Mouse (Mus musculus): ENCODE data around the gene Sypl. TPM values are rescaled to one million over a fixed set of nuclear protein-coding genes. Genes with fewer than 3 reads are reported as not detected.

Sypl gene
- polyA plus RNA-seq, 1 experiment from 2014 or later = 50.7 TPM

DNA sequence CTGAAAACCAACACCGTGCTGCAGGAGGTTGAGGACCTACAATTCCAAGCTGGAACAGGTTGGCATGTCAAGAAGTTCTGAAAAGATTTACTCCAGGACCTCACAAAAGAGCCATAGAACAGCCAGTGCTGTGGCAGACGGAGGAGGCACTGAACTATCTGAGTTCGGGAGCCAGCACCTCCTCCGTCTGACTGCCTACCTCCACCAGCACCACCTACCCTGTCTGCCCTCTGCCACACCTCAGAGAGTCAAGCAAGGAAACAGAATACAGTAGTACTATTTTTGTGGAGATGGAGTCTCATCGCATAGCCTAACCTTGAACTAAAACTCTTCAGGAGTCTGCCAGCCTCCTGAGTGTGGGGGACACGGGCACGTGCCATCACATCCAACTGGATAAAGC, 23.1 kb upstream of the Sypl start:
- DNase-seq (ENCODE audit: low spot score) = no peak
- ATAC-seq (ENCODE audit: low FRiP score) = no peak
- H3K9ac ChIP-seq = no peak overlapping the region
- no peak overlapping the region for H3K4me3 ChIP-seq (replicated peaks; ENCODE audit: low read length)
- no peak overlapping the region for H3K4me2 ChIP-seq (replicated peaks)
- no peaks in the 10 kb centered on the region for H3K36me3 ChIP-seq (replicated peaks; ENCODE audit: control insufficient read depth, insufficient read depth)
- WGBS = 88% methylated on average over 7 of the region's 7 CpGs
- no peak overlapping the region for H3K27ac ChIP-seq
- no peaks in the 10 kb centered on the region for H3K27me3 ChIP-seq (ENCODE audit: control insufficient read depth, insufficient read depth, low read length)
- H3K9me3 ChIP-seq (ENCODE audit: control insufficient read depth, low read length) = no peaks in the 10 kb centered on the region
- peaks cover 11% of the 10 kb centered on the region; the same call in 1 of the 2 replicates for H3K4me1 ChIP-seq (replicated peaks; ENCODE audit: control insufficient read depth, insufficient read depth, low read length)

DNA sequence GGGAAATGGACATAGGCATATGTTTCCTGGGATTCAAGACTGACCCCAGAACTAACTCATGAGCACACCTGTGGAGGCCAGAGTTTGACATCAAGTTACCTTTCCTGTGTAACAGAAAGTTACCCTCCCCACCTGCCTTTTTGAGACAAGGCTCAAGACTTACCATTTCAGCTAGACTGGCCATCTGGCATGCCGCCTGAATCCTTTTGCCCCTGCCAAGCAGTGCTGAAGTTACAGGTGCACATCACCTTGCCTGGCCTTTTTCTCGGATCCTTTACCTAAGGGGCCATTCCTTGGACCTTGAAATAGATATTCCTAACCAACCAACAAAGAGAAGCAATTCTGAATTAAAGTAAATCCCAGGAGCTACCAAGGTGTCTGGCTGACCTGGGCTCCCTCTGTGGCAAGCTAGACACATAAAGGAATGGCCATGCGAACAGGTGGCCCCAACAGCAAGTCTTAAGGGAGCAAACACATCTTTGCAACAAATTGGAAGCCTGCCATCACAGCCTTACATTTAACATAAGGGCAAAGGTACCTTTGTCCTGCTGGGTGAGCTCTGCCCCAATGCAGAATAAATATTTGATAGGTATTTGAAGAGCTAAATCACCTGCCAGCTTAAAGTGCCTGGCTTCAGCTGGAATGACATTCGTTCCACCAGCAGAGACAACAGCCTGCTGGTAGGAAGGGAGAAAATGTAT, 17.3 kb upstream of the Sypl start:
- Histone ChIP-seq H3K4me3 (replicated peaks; ENCODE audit: low read length) (no peak overlapping the region), H3K4me1 (replicated peaks; ENCODE audit: control insufficient read depth, insufficient read depth, low read length) (no peaks in the 10 kb centered on the region), H3K4me2 (replicated peaks) (no peak overlapping the region), H3K9ac (no peak overlapping the region), H3K9me3 (ENCODE audit: control insufficient read depth, low read length) (no peaks in the 10 kb centered on the region), H3K27ac (no peak overlapping the region), H3K36me3 (replicated peaks; ENCODE audit: control insufficient read depth, insufficient read depth) (no peaks in the 10 kb centered on the region), H3K27me3 (ENCODE audit: control insufficient read depth, insufficient read depth, low read length) (no peaks in the 10 kb centered on the region)
- DNase-seq (ENCODE audit: low spot score) (no peak), ATAC-seq (ENCODE audit: low FRiP score) (no peak)
- 79% methylated on average over 4 of the region's 4 CpGs for WGBS

DNA sequence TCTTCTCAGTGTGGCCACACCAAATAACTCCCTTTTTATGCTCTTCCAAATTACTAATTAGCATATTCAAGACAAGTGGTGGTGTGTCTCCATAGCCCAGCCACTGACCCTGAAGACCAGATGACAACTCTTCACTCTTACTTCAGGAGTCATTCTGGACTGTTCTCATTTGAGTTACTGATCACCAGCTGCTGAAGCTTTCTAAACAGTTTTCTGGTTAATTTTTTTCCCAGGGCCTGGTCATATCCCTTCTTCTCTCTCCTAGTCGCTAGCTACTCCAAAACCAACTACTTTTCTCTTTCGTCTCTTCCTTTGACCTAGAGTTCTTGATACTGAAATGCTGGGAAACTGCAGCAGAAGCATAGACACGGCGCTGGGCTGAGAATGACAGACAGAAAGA, 12.6 kb upstream of the Sypl start:
- H3K4me3 ChIP-seq (replicated peaks; ENCODE audit: low read length) = no peak overlapping the region
- DNase-seq (ENCODE audit: low spot score) = no peak
- H3K27me3 ChIP-seq (ENCODE audit: control insufficient read depth, insufficient read depth, low read length) = no peaks in the 10 kb centered on the region
- H3K36me3 ChIP-seq (replicated peaks; ENCODE audit: control insufficient read depth, insufficient read depth) = no peaks in the 10 kb centered on the region
- no peak overlapping the region for H3K4me2 ChIP-seq (replicated peaks)
- no peak for ATAC-seq (ENCODE audit: low FRiP score)
- no peak overlapping the region for H3K9ac ChIP-seq
- no peaks in the 10 kb centered on the region for H3K4me1 ChIP-seq (replicated peaks; ENCODE audit: control insufficient read depth, insufficient read depth, low read length)
- no peak overlapping the region for H3K27ac ChIP-seq
- no peaks in the 10 kb centered on the region for H3K9me3 ChIP-seq (ENCODE audit: control insufficient read depth, low read length)
- WGBS = 92% methylated on average over 4 of the region's 4 CpGs

DNA sequence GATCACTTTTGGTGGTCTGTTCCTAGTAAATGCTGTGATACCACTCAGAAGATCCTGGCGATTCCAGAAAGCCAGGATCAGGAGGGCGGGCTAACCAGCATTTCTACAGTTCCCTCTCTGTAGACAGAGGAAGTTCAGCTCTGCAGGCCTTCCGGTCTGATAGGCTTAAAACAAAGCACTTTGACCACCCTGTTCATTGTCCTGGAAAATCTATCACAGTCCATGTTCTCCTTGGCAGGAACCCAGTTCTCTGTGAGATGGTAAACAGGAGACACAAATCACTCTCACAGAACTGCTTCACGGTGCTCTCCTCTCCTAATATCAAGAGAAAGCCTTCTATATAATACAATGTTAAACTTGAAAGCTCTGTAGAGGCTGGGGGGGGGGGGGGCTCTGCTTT, 10.3 kb upstream of the Sypl start:
- Histone ChIP-seq H3K36me3 (replicated peaks; ENCODE audit: control insufficient read depth, insufficient read depth) (no peaks in the 10 kb centered on the region), H3K9ac (no peak overlapping the region), H3K9me3 (ENCODE audit: control insufficient read depth, low read length) (no peaks in the 10 kb centered on the region), H3K4me2 (replicated peaks) (no peak overlapping the region), H3K4me1 (replicated peaks; ENCODE audit: control insufficient read depth, insufficient read depth, low read length) (no peaks in the 10 kb centered on the region), H3K27ac (no peak overlapping the region; the same call in 1 of the 2 replicates), H3K27me3 (ENCODE audit: control insufficient read depth, insufficient read depth, low read length) (no peaks in the 10 kb centered on the region), H3K4me3 (replicated peaks; ENCODE audit: low read length) (no peak overlapping the region)
- ATAC-seq (ENCODE audit: low FRiP score) (no peak), DNase-seq (ENCODE audit: low spot score) (no peak)
- WGBS = 44% methylated on average over 4 of the region's 4 CpGs

DNA sequence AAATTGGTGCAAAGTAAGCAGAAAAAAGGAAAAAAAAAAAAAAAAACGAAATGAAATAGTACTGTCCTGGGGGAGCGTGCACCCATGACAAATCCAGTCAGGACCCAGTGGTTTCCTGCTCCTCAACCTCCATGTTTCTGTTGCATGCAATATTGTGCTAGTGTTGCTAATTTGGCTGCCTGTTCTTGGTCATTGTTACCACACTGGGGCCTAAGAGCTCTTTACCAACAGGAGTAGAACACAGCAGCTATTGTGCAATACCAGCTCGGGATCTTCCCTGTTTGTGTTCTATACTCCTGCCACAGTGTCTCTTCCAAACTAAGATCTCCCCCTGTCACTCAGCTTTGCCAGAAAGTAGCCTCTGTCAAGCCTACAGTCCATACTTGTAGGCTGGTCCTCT, 9.7 kb upstream of the Sypl start:
- H3K36me3 ChIP-seq (replicated peaks; ENCODE audit: control insufficient read depth, insufficient read depth) = no peaks in the 10 kb centered on the region
- DNase-seq (ENCODE audit: low spot score) (no peak), ATAC-seq (ENCODE audit: low FRiP score) (no peak)
- no peak overlapping the region; the same call in 1 of the 2 replicates for H3K27ac ChIP-seq
- no peaks in the 10 kb centered on the region for H3K4me1 ChIP-seq (replicated peaks; ENCODE audit: control insufficient read depth, insufficient read depth, low read length)
- no peaks in the 10 kb centered on the region for H3K9me3 ChIP-seq (ENCODE audit: control insufficient read depth, low read length)
- WGBS = 67% methylated on average over 3 of the region's 3 CpGs
- H3K4me3 ChIP-seq (replicated peaks; ENCODE audit: low read length) = no peak overlapping the region
- H3K9ac ChIP-seq = no peak overlapping the region
- H3K27me3 ChIP-seq (ENCODE audit: control insufficient read depth, insufficient read depth, low read length) = no peaks in the 10 kb centered on the region
- no peak overlapping the region for H3K4me2 ChIP-seq (replicated peaks)

DNA sequence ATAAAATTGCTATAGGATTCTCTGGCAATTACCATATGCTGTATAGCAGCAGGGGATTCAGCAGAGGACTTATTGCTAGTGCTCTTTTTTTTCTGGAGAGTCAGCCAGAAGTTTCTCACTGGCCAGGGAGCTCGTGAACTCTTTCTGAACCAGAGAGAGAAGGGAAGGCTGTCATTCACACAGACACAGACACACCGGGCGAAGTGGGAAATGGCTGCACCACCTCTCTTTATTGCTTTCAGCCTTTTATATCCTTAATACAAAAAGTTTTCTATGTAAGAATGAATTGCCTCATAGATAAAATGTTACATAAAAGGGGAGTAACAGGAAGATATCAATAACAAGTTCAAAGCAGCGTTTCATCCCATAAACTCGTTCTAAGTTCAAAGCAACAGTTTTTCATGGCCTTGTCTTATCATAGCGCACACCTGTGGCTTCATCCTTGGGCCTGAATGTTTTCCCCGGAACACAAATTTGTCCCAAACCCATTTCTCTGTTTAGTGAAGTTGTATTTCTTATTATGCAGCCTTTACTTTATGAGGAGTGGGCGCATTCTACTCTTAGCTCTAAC, 8.7 kb upstream of the Sypl start:
- ATAC-seq (ENCODE audit: low FRiP score) = no peak
- Histone ChIP-seq H3K27ac (no peak overlapping the region), H3K4me3 (replicated peaks; ENCODE audit: low read length) (no peak overlapping the region), H3K36me3 (replicated peaks; ENCODE audit: control insufficient read depth, insufficient read depth) (no peaks in the 10 kb centered on the region), H3K9me3 (ENCODE audit: control insufficient read depth, low read length) (no peaks in the 10 kb centered on the region), H3K4me1 (replicated peaks; ENCODE audit: control insufficient read depth, insufficient read depth, low read length) (no peaks in the 10 kb centered on the region), H3K4me2 (replicated peaks) (no peak overlapping the region), H3K9ac (no peak overlapping the region), H3K27me3 (ENCODE audit: control insufficient read depth, insufficient read depth, low read length) (no peaks in the 10 kb centered on the region)
- no peak for DNase-seq (ENCODE audit: low spot score)
- WGBS = 78% methylated on average over 8 of the region's 8 CpGs

DNA sequence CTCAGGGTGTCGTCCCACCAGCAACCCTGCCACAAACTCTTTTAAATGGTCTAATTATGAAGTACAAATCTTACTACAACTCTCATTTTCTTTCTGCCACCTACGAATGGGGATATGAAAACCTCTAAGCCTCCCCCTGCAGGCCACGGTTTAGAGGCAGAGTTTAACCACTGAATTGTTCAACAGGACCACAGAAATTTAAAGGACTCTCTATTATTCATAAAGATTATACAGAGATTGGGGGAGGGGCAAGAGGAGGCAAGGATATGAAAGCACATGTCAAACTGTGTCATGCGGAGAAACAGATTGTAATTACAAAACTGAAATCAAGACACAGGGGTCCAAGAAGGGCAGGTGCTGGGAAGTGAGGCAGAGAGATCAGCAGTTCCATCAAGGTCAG, 7.3 kb upstream of the Sypl start:
- H3K4me3 ChIP-seq (replicated peaks; ENCODE audit: low read length) = no peak overlapping the region
- no peak overlapping the region for H3K4me2 ChIP-seq (replicated peaks)
- no peak overlapping the region for H3K9ac ChIP-seq
- 73% methylated on average over 4 of the region's 4 CpGs for WGBS
- no peaks in the 10 kb centered on the region for H3K4me1 ChIP-seq (replicated peaks; ENCODE audit: control insufficient read depth, insufficient read depth, low read length)
- H3K36me3 ChIP-seq (replicated peaks; ENCODE audit: control insufficient read depth, insufficient read depth) = no peaks in the 10 kb centered on the region
- no peak for DNase-seq (ENCODE audit: low spot score)
- ATAC-seq (ENCODE audit: low FRiP score) = no peak
- H3K27me3 ChIP-seq (ENCODE audit: control insufficient read depth, insufficient read depth, low read length) = no peaks in the 10 kb centered on the region
- H3K9me3 ChIP-seq (ENCODE audit: control insufficient read depth, low read length) = no peaks in the 10 kb centered on the region
- no peak overlapping the region for H3K27ac ChIP-seq

DNA sequence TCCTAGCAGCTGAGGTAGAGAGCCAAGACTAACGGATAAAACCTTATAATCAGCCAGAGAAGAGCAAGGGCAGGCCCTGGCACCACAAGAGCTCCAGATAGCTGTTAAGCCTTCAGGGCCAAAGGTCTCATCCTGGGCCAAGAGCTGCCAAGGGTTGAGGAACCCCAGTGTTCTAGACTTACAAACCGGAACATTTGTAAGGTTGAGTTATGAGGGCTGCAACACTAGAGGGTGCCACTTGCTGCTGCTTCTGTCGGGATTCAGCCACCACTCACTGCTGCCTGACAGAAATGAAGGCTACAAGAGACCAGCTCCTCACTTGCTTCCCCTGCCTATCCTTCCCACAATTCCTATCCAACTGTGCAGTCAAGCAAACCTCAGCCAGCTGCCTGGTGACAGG, 1.3 kb upstream of the Sypl start:
- H3K9me3 ChIP-seq (ENCODE audit: control insufficient read depth, low read length) = no peaks in the 10 kb centered on the region
- 0 out of 2 replicates have a peak overlapping the region, but pooled peaks have one; percentile 12 for H3K4me2 ChIP-seq (replicated peaks)
- no peaks in the 10 kb centered on the region for H3K36me3 ChIP-seq (replicated peaks; ENCODE audit: control insufficient read depth, insufficient read depth)
- no peaks in the 10 kb centered on the region for H3K27me3 ChIP-seq (ENCODE audit: control insufficient read depth, insufficient read depth, low read length)
- no peak for DNase-seq (ENCODE audit: low spot score)
- no peak overlapping the region for H3K4me3 ChIP-seq (replicated peaks; ENCODE audit: low read length)
- no peak overlapping the region for H3K9ac ChIP-seq
- no peak for ATAC-seq (ENCODE audit: low FRiP score)
- no peak overlapping the region for H3K27ac ChIP-seq
- peaks cover 18% of the 10 kb centered on the region for H3K4me1 ChIP-seq (replicated peaks; ENCODE audit: control insufficient read depth, insufficient read depth, low read length)
- WGBS = 39% methylated on average over 3 of the region's 3 CpGs

DNA sequence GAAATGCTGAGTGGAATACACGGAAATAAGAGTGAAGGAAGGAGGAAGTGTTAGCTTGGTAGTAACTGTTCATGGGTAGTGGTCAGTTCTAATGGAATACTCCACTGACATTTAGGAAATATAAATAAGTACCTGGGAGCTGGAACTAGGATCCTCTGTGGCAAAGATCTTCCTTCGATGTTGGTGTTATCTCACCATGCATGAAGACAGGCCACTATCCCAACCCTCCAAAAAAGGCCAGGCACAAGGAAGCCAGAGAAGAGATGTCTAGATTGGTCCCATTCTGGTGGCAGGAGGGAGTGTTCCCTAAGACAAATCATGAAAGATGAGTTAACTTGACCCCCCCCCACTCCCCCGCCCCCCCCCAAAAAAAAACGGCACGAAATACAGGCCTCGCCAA, 625 bp upstream of the Sypl start:
- Histone ChIP-seq H3K4me3 (replicated peaks; ENCODE audit: low read length) (peak overlapping the region; percentile 81), H3K4me2 (replicated peaks) (peak overlapping the region; percentile 77)
- no peak for DNase-seq (ENCODE audit: low spot score)

More for the DNA sequence above, 625 bp upstream of the Sypl start:
- peak overlapping the region; percentile 93 for H3K27ac ChIP-seq
- H3K9ac ChIP-seq = peak overlapping the region; percentile 90
- H3K36me3 ChIP-seq (replicated peaks; ENCODE audit: control insufficient read depth, insufficient read depth) = no peaks in the 10 kb centered on the region
- 16% methylated on average over 6 of the region's 6 CpGs for WGBS
- ATAC-seq (ENCODE audit: low FRiP score) = no peak
- no peaks in the 10 kb centered on the region for H3K9me3 ChIP-seq (ENCODE audit: control insufficient read depth, low read length)
- no peaks in the 10 kb centered on the region for H3K27me3 ChIP-seq (ENCODE audit: control insufficient read depth, insufficient read depth, low read length)
- peaks cover 18% of the 10 kb centered on the region for H3K4me1 ChIP-seq (replicated peaks; ENCODE audit: control insufficient read depth, insufficient read depth, low read length)

Data from hindbrain, embryonic 14.5 days (tissue).